Mouse (Mus musculus): ENCODE results near the gene Olfr1061. TPM values are rescaled to one million over a fixed set of nuclear protein-coding genes. Genes with fewer than 3 reads are reported as not detected.
"Not testable (repeated sequence)": the region's sequence is repeated elsewhere in the genome, so short reads cannot be mapped to it uniquely, and the experiment has no call there.

Olfr1061 gene
- polyA plus RNA-seq, 1 experiment = not detected

DNA sequence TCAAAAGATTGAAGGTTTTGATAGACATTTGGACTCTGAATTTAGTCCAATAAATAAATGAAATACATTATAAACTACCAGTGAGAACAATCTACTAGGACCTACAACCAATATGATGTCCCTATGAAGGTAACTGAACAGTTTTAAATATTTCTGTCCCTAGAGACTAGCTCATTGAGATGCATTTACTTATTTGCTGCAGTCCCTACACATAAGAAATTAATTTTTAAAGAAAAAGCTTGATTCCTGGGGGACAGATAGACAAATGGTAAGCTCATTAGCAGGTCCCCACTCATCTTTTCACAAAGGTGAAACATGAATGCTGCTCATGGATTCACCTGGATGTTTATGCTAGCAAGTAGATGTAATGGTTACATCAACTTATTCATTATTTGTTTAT lies 35.6 kb downstream of the Olfr1061 start, which contains the start of gene Olfr1057:
Gene Olfr1057, minus strand, starts transcription at position 101 of the 400 bp plus-strand sequence.
- TF ChIP-seq POLR2A (IDR thresholded peaks at IDR 0.05; ENCODE audit: low read depth, low read length) = no peak
- no peak for TF ChIP-seq CTCF (IDR thresholded peaks at IDR 0.05; ENCODE audit: extremely low read depth, insufficient read depth, insufficient read length, insufficient replicate concordance)
- no peaks in the 10 kb centered on the region for H3K4me1 ChIP-seq (ENCODE audit: control insufficient read depth, insufficient read depth, insufficient read length)
- no peak for DNase-seq (ENCODE audit: low read depth in 1 of 2, low spot score in 2 of 2)
- H3K27me3 ChIP-seq (ENCODE audit: control insufficient read depth, insufficient read depth, low read length) = no peaks in the 10 kb centered on the region
- H3K27ac ChIP-seq (ENCODE audit: insufficient read depth, low read length) = no peak within 1 kb of the TSS
- no peaks in the 10 kb centered on the region for H3K36me3 ChIP-seq (ENCODE audit: control insufficient read depth, insufficient read depth, low read length)
- no peak within 1 kb of the TSS for H3K4me3 ChIP-seq (ENCODE audit: extremely low read depth, insufficient read depth, insufficient read length)

DNA sequence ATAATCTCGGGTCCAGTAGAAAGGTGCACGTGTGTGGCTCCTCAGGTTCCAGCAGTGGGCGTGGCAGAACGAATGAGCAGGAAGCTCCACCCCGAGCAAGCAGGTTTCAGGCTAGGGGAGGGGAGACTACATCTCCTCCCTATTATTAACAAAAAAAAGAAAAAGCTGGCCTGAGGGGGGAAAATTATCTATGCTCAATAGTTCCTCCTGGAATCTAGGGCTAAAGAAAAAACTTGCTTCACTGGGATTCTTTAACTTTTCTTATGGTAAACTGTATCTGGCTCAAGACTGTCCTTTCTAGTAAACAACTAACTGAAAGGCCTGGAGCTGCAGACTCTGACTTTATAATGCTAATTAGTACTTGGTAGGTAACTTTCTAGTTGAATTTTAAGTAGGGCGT lies 47.5 kb downstream of the Olfr1061 start:
- H3K27ac ChIP-seq (ENCODE audit: insufficient read depth, low read length); H3K4me3 ChIP-seq (ENCODE audit: extremely low read depth, insufficient read depth, insufficient read length); H3K4me1 ChIP-seq (ENCODE audit: control insufficient read depth, insufficient read depth, insufficient read length); H3K27me3 ChIP-seq (ENCODE audit: control insufficient read depth, insufficient read depth, low read length); H3K36me3 ChIP-seq (ENCODE audit: control insufficient read depth, insufficient read depth, low read length); DNase-seq (ENCODE audit: low read depth in 1 of 2, low spot score in 2 of 2): not testable (repeated sequence)
- 92% methylated on average over 2 of the region's 6 CpGs for WGBS

Other genes with a start within 250 kb of the Olfr1061 start
- not detected in 2 replicates for gene Olfr1043, start 246.5 kb downstream of the Olfr1061 start, polyA plus RNA-seq (2012; rRNA removed)
- gene Olfr1044, start 236.2 kb downstream of the Olfr1061 start, polyA plus RNA-seq (2012; rRNA removed) = not detected in 2 replicates
- gene Olfr52, start 228.4 kb downstream of the Olfr1061 start, polyA plus RNA-seq (2012; rRNA removed) = not detected in 2 replicates
- gene Olfr1045, start 211.0 kb downstream of the Olfr1061 start, polyA plus RNA-seq (2012; rRNA removed) = not detected in 2 replicates
- not detected in 2 replicates for gene Olfr1046, start 194.7 kb downstream of the Olfr1061 start, polyA plus RNA-seq (2012; rRNA removed)
- not detected in 2 replicates for gene Olfr1047, start 182.6 kb downstream of the Olfr1061 start, polyA plus RNA-seq (2012; rRNA removed)
- gene Olfr1048, start 173.8 kb downstream of the Olfr1061 start, polyA plus RNA-seq (2012; rRNA removed) = not detected in 2 replicates
- gene Olfr1049, start 155.7 kb downstream of the Olfr1061 start, polyA plus RNA-seq (2012; rRNA removed) = not detected in 2 replicates
- not detected in 2 replicates for gene Olfr1051, start 135.0 kb downstream of the Olfr1061 start, polyA plus RNA-seq (2012; rRNA removed)
- gene Olfr1052, start 121.6 kb downstream of the Olfr1061 start, polyA plus RNA-seq (2012; rRNA removed) = not detected in 2 replicates
- gene Olfr1053, start 98.8 kb downstream of the Olfr1061 start, polyA plus RNA-seq (2012; rRNA removed) = not detected in 2 replicates
- gene Olfr1054, start 78.6 kb downstream of the Olfr1061 start, polyA plus RNA-seq (2012; rRNA removed) = not detected in 2 replicates
- gene Olfr1055, start 63.8 kb downstream of the Olfr1061 start, polyA plus RNA-seq (2012; rRNA removed) = not detected in 2 replicates
- not detected in 2 replicates for gene Olfr1056, start 51.6 kb downstream of the Olfr1061 start, polyA plus RNA-seq (2012; rRNA removed)
- not detected in 2 replicates for gene Olfr1057, start 35.7 kb downstream of the Olfr1061 start, polyA plus RNA-seq (2012; rRNA removed)
- gene Olfr1058, start 25.5 kb downstream of the Olfr1061 start, polyA plus RNA-seq (2012; rRNA removed) = not detected in 2 replicates
- gene Olfr1062, start 12.7 kb upstream of the Olfr1061 start, polyA plus RNA-seq (2012; rRNA removed) = not detected in 2 replicates
- not detected in 2 replicates for gene Olfr1065, start 36.5 kb upstream of the Olfr1061 start, polyA plus RNA-seq (2012; rRNA removed)
- gene Olfr1066, start 42.2 kb upstream of the Olfr1061 start, polyA plus RNA-seq (2012; rRNA removed) = not detected in 2 replicates
- not detected in 2 replicates for gene Olfr228, start 73.3 kb upstream of the Olfr1061 start, polyA plus RNA-seq (2012; rRNA removed)
- gene Olfr1076, start 94.4 kb upstream of the Olfr1061 start, polyA plus RNA-seq (2012; rRNA removed) = not detected in 2 replicates
- gene Olfr1079, start 128.4 kb upstream of the Olfr1061 start, polyA plus RNA-seq (2012; rRNA removed) = not detected in 2 replicates
- not detected in 2 replicates for gene Olfr1080, start 144.2 kb upstream of the Olfr1061 start, polyA plus RNA-seq (2012; rRNA removed)
- not detected in 2 replicates for gene Olfr1082, start 184.9 kb upstream of the Olfr1061 start, polyA plus RNA-seq (2012; rRNA removed)
- not detected in 2 replicates for gene Olfr1084, start 225.7 kb upstream of the Olfr1061 start, polyA plus RNA-seq (2012; rRNA removed)
- not detected in 2 replicates for gene Olfr1085, start 248.0 kb upstream of the Olfr1061 start, polyA plus RNA-seq (2012; rRNA removed)

All from spleen, adult 2 months (tissue).